In the genomic region with DNA sequence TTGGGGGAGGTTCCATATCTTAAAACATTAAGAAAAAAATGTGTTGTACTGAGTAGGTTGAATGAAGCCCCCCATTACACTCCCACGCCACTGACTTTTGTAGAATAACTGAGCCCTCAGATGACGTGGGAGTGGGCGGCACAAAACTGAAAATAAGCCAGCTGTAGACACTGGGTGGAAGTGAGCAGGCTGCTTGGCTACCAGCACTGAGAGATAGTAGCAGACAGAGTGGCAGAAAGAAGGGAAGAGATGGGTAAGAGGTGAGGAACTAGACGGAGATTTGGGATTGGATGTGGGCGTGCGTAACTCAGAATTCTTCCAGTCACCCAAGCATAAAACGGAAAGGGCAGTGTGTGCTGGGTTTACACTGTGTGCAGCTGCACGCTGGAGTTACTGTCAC, we compare ENCODE assay signal across 19 mouse cellular contexts. TPM values are rescaled to one million over a fixed set of nuclear protein-coding genes. Genes with fewer than 3 reads are reported as not detected.
DNase-seq lines count a peak whose midpoint lies in the region; ATAC-seq and TF ChIP-seq lines count a peak whose summit lies in the region.
"Had no signal": no experiment of that assay in that cellular context is flagged by ENCODE, and none has a peak within 500 bp of the region (broad histone marks: within the 10 kb centered on the region; RNA-seq: fewer than 3 reads in every experiment).

No protein-coding gene starts in this region.

- intact Hi-C loops in left cerebral cortex, postnatal 14 days (cut with DNase I) = loop anchor here (1.0 kb wide), 1 partner anchor 92 kb away; no protein-coding TSS in a partner anchor
- intact Hi-C loops in left cerebral cortex, postnatal 10 days (cut with DNase I) = loop anchor here (5.0 kb wide), 1 partner anchor 88 kb away; no protein-coding TSS in a partner anchor

- H3K4me1 ChIP-seq in kidney, embryonic 15.5 days = peaks cover 10% of the 10 kb centered on the region
- no peaks in the 10 kb centered on the region for H3K4me1 ChIP-seq in kidney, adult 2 months (ENCODE audit: control insufficient read depth, insufficient read depth, low read length)
- H3K4me1 ChIP-seq in limb, embryonic 11.5 days (ENCODE audit: control insufficient read depth, insufficient read depth, low read length) = peaks cover 6% of the 10 kb centered on the region

- H3K4me3 ChIP-seq in kidney, embryonic 15.5 days (replicated peaks) = no peak overlapping the region
- H3K4me3 ChIP-seq in kidney, adult 2 months (ENCODE audit: insufficient read depth, low read depth, low read length) = no peak overlapping the region
- no peak overlapping the region for H3K4me3 ChIP-seq in limb, embryonic 11.5 days (ENCODE audit: low read depth, low read length)
- H3K4me3 ChIP-seq: erythroblast, embryonic 14.5 days; midbrain, embryonic 10.5 days had no signal

- WGBS in kidney, embryonic 15.5 days = 53% methylated on average over 8 of the region's 8 CpGs
- WGBS in kidney, adult 2 months = 48% methylated on average over 8 of the region's 8 CpGs
- 89% methylated on average over 8 of the region's 8 CpGs for WGBS in limb, embryonic 11.5 days

- no peaks in the 10 kb centered on the region for H3K36me3 ChIP-seq in kidney, embryonic 15.5 days
- H3K36me3 ChIP-seq in kidney, adult 2 months (ENCODE audit: control insufficient read depth, insufficient read depth, low read length) = no peaks in the 10 kb centered on the region
- H3K36me3 ChIP-seq in limb, embryonic 11.5 days (ENCODE audit: control insufficient read depth, insufficient read depth, low read length) = no peaks in the 10 kb centered on the region
- H3K36me3 ChIP-seq: midbrain, embryonic 10.5 days had no signal

- DNase-seq in cerebellum, adult 9-11 months = peak; percentile 47
- DNase-seq in cerebellum, adult 8-10 months = no peak
- DNase-seq in kidney, adult 2 months = no peak
- DNase-seq in left cerebral cortex, postnatal 14 days (ENCODE audit: low spot score in 2 of 2) = peak; percentile 62 to 66
- no peak for DNase-seq in left cerebral cortex, postnatal 10 days (ENCODE audit: extremely low spot score in 1 of 2, low spot score in 2 of 2)
- DNase-seq in limb, embryonic 11.5 days (ENCODE audit: low spot score) = peak; percentile 13
- DNase-seq in adrenal gland, postnatal 10 days = no peak
- DNase-seq: gastrocnemius, postnatal 36 days; liver; lung, adult 18-20 months; lung, postnatal 36 days had no signal

- no peak overlapping the region for H3K27ac ChIP-seq in kidney, embryonic 15.5 days
- no peak overlapping the region for H3K27ac ChIP-seq in kidney, adult 2 months (ENCODE audit: insufficient read depth, low read depth, low read length)
- H3K27ac ChIP-seq in limb, embryonic 11.5 days (replicated peaks; ENCODE audit: low read depth, low read length) = no peak overlapping the region
- H3K27ac ChIP-seq: midbrain, embryonic 10.5 days had no signal

- H3K27me3 ChIP-seq in kidney, embryonic 15.5 days = no peaks in the 10 kb centered on the region
- H3K27me3 ChIP-seq in kidney, adult 2 months (replicated peaks; ENCODE audit: control insufficient read depth, insufficient read depth, low read length) = no peaks in the 10 kb centered on the region
- H3K27me3 ChIP-seq in limb, embryonic 11.5 days (ENCODE audit: control insufficient read depth, insufficient read depth, low read length) = no peaks in the 10 kb centered on the region

- no peak overlapping the region for H3K9ac ChIP-seq in kidney, embryonic 15.5 days
- H3K9ac ChIP-seq in limb, embryonic 11.5 days (ENCODE audit: low read length) = no peak overlapping the region

- no peak for TF ChIP-seq CTCF in kidney, adult 2 months (conservative IDR thresholded peaks at IDR 0.05; ENCODE audit: insufficient read depth, insufficient read length, low read depth, low read length)

- TF ChIP-seq POLR2A in kidney, adult 2 months (IDR thresholded peaks at IDR 0.05; ENCODE audit: low read depth, low read length) = no peak

- ATAC-seq in kidney, embryonic 15.5 days (replicated peaks; ENCODE audit: low FRiP score) = no peak
- no peak for ATAC-seq in limb, embryonic 11.5 days (ENCODE audit: insufficient number of reproducible peaks, low FRiP score, low TSS enrichment, low read depth)
- ATAC-seq: forebrain, embryonic 16.5 days; intestine, postnatal 0 days had no signal

- H3K4me2 ChIP-seq in kidney, embryonic 15.5 days = peak overlapping the region; percentile 29
- H3K4me2 ChIP-seq in limb, embryonic 11.5 days (ENCODE audit: low read depth, severe bottlenecking) = no peak overlapping the region
- H3K4me2 ChIP-seq: heart, embryonic 11.5 days had no signal

- H3K9me3 ChIP-seq in kidney, embryonic 15.5 days (replicated peaks) = no peaks in the 10 kb centered on the region
- no peaks in the 10 kb centered on the region for H3K9me3 ChIP-seq in limb, embryonic 11.5 days (ENCODE audit: control insufficient read depth, low read length)
- H3K9me3 ChIP-seq: midbrain, embryonic 10.5 days had no signal

RNA-seq across cellular contexts. Expression of gene Gm21954, which starts 6.2 kb away (rescaled TPM):
- polyA plus RNA-seq in kidney, embryonic 15.5 days (2015; fragmentation: Nextera tagmentation; extraction: Ambion mirVana) = not detected in 2 replicates
- polyA plus RNA-seq in kidney, adult 2 months (2012; rRNA removed) = not detected in 2 replicates
- total RNA-seq in left cerebral cortex, postnatal 14 days (2021) = not detected
- not detected for total RNA-seq in left cerebral cortex, postnatal 10 days (2021)
- polyA plus RNA-seq in limb, embryonic 11.5 days (2014; fragmentation: Nextera tagmentation; extraction: Ambion mirVana) = not detected in 2 replicates
- total RNA-seq in adrenal gland, postnatal 10 days (2021) = not detected
- total RNA-seq: gastrocnemius, postnatal 36 days; heart, postnatal 25 days had no signal
- polyA plus RNA-seq: erythroblast, embryonic 14.5 days; forebrain, embryonic 16.5 days; heart, embryonic 11.5 days; intestine, postnatal 0 days; large intestine, adult 2 months; midbrain, embryonic 10.5 days had no signal

Comparison
In these comparisons a context has a peak if more than half of its experiments do, and no peak if none do; other contexts are left out.
1. DNase-seq: peak in cerebellum, adult 9-11 months (single experiment), left cerebral cortex, postnatal 14 days (2 of 2) and limb, embryonic 11.5 days (single experiment); none in cerebellum, adult 8-10 months (single experiment), kidney, adult 2 months (single experiment), left cerebral cortex, postnatal 10 days (0 of 2) and adrenal gland, postnatal 10 days (single experiment).